Mouse (Mus musculus): ENCODE measurements around the gene Cep126.

GRCm38 (mm10) chr9:8133586-8134115 lies 443 bp downstream of the Cep126 start:
- TF ChIP-seq CTCF (conservative IDR thresholded peaks at IDR 0.05; ENCODE audit: low read length): no peak
- TF ChIP-seq POU5F1 (IDR thresholded peaks at IDR 0.05; ENCODE audit: borderline replicate concordance, low read length): no peak
- TF ChIP-seq NANOG (IDR thresholded peaks at IDR 0.05; ENCODE audit: borderline replicate concordance, low read length): no peak
